Mouse (Mus musculus) liver, adult 2 months (tissue): Measurements from ENCODE around the gene Bckdhb. TPM values are rescaled to one million over a fixed set of nuclear protein-coding genes. Genes with fewer than 3 reads are reported as not detected.
A peak's percentile ranks its signal among the peaks of the same experiment; 100 is the strongest.

ENCODE experiments used
- DNase-seq: peaks from one replicate; pipeline ENCODE4 v3.0.0-alpha.2; 2011; ENCODE audit warnings: low read depth, low spot score; ENCODE audit errors: extremely low read depth
- H3K27ac ChIP-seq: fragments of 200-500 bp; replicated peaks from 2 replicates; pipeline ENCODE4 v1.5.1; 2012; ENCODE audit warnings: low read depth, mild to moderate bottlenecking, control low read depth, inconsistent platforms, low read length; ENCODE audit not compliant: insufficient read depth
- H3K27me3 ChIP-seq: fragments of 200-500 bp; 2 replicates; pipeline ENCODE4 v1.6.1; 2012; ENCODE audit warnings: mild to moderate bottlenecking, moderate library complexity, low read length, inconsistent platforms; ENCODE audit not compliant: control insufficient read depth, insufficient read depth
- H3K36me3 ChIP-seq: fragments of 200-500 bp; 2 replicates; pipeline ENCODE4 v1.6.1; 2012; ENCODE audit warnings: low read length, inconsistent platforms; ENCODE audit not compliant: control insufficient read depth, insufficient read depth
- H3K4me1 ChIP-seq: fragments of 200-500 bp; 2 replicates; pipeline ENCODE4 v1.6.1; 2011; ENCODE audit warnings: low read length; ENCODE audit not compliant: control insufficient read depth, insufficient read depth
- H3K4me3 ChIP-seq: fragments of 200-500 bp; 2 replicates; pipeline ENCODE4 v1.5.1; 2011; ENCODE audit warnings: low read depth, mild to moderate bottlenecking, control low read depth, low read length, moderate library complexity; ENCODE audit not compliant: insufficient read depth
- H3K79me2 ChIP-seq: fragments of 200-500 bp; 2 replicates; pipeline ENCODE4 v1.6.1; 2012; ENCODE audit warnings: inconsistent platforms, mild to moderate bottlenecking, low read length, moderate library complexity; ENCODE audit not compliant: control insufficient read depth, insufficient read depth
- H3K9ac ChIP-seq: fragments of 200-500 bp; 2 replicates; pipeline ENCODE4 v1.6.1; 2012; ENCODE audit warnings: low read depth, mild to moderate bottlenecking, control low read depth, inconsistent platforms, low read length
- CTCF ChIP-seq: fragments of 200-500 bp; IDR thresholded peaks from 2 replicates; pipeline ENCODE4 v1.5.1; 2011; ENCODE audit warnings: low read depth, low read length, control low read depth
- POLR2A ChIP-seq: fragments of 200-500 bp; IDR thresholded peaks from 2 replicates; pipeline ENCODE4 v1.6.1; 2011; ENCODE audit warnings: low read length, control low read depth; ENCODE audit not compliant: insufficient read depth; ENCODE audit errors: extremely low read depth
- WGBS: fragments of 180-500 bp; shearing (Covaris S2); methylation state at CpG from one replicate; pipeline ENCODE4 v1.1.7; 2018; 5-methylcytosine and 5-hydroxymethylcytosine counted together
- polyA plus RNA-seq: library from polyadenylated mRNA; depleted of rRNA; stranded (reverse); fragments of >200 nt; gene quantifications from 2 replicates; pipeline ENCODE4 v1.2.3, GENCODE M21; 2012
- total RNA-seq: library from RNA; depleted of rRNA; stranded (reverse); fragments of >200 nt; gene quantifications from 2 replicates; pipeline ENCODE4 v1.2.3, GENCODE M21; 2014

The Bckdhb gene
- total and polyA plus RNA-seq, 2 experiments = 76.8 to 99.6 TPM

DNA sequence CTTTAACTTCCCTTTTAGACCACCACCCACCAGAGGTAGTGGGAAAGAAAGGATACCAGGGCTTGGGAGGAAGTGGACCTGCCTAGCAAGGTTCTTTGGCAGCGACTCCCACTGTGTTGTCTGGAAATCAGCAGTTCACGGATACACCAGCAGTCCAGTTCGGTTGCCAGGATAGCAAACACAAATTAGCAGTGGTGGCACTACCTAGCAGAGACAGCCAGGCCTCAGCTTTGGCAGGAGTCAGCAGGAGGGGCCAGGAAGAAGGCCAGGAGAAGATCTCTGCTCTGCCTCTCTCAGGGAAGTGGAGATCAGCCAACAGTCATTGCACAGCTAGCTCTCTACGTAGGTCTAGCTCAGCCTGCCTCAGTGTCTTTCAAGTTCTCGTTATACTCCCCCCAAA, 159.7 kb downstream of the Bckdhb start:
- TF ChIP-seq CTCF (no peak), POLR2A (no peak)
- no peaks in the 10 kb centered on the region for H3K36me3 ChIP-seq
- H3K9ac ChIP-seq = no peak overlapping the region
- DNase-seq = peak; percentile 82
- no peak overlapping the region for H3K27ac ChIP-seq
- H3K4me1 ChIP-seq = no peaks in the 10 kb centered on the region
- H3K4me3 ChIP-seq = no peak overlapping the region
- 16% methylated on average over 5 of the region's 5 CpGs for WGBS
- H3K27me3 ChIP-seq = no peaks in the 10 kb centered on the region
- H3K79me2 ChIP-seq = no peaks in the 10 kb centered on the region; the same call in 1 of the 2 replicates

DNA sequence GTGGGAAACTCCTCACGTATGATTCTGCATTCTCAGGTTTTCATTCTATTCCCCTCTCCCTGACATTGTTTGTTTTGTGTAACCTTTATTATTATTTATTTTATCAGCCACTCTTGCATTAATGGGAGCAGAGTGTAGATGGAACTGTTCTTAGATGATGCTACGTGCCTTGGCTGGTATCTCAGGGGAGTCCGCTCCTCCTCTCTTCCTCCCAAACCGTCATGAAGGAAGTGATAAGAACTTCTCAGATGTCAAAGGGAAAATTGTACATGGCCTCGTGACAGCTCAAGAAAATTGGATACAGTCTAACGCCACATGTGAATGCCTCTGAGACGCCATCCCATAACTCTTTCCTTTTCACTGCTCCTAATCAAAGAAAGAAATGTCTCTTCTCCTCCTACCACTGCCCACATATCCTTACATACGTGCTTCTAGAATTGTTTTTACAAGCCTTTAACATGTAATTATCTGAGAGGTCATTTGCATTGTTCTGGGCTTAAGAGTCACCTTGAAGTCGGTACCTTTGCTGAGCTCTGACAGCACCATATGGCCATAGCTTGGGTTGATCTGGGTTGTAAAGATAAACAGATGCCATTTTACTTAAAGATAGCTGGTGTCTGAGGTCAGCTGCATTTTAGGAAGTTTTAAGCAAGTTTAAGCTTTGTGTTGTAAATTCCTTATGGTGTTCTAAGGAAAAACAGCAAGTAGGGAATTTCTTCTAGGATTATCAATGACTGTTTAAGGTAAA, 165.5 kb downstream of the Bckdhb start:
- H3K27ac ChIP-seq = no peak overlapping the region
- no peak overlapping the region for H3K9ac ChIP-seq
- no peaks in the 10 kb centered on the region; the same call in 1 of the 2 replicates for H3K79me2 ChIP-seq
- H3K4me1 ChIP-seq = no peaks in the 10 kb centered on the region
- H3K36me3 ChIP-seq = no peaks in the 10 kb centered on the region; the same call in 1 of the 2 replicates
- H3K4me3 ChIP-seq = no peak overlapping the region
- no peak for DNase-seq
- 82% methylated on average over 9 of the region's 9 CpGs for WGBS
- no peak for TF ChIP-seq CTCF
- no peak for TF ChIP-seq POLR2A
- H3K27me3 ChIP-seq = no peaks in the 10 kb centered on the region

DNA sequence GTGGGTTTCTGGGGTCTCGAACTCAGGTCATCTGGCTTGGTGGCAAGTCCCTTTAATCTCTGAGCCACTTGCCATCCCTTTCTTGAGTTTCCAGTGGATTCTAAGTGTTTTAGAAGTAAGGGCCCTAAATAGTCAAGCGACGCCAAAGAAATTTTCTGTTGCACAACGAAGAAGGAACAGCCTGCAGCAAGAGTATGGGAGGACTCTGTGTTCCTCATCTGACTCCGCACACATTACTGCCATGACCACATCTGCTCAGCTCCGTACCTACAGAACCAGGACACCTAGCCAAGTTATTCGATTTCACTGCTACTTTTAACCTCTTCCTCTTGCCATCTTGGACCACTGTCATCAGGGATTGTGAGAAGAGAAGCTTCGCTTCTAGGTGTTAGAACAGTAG, 168.0 kb downstream of the Bckdhb start:
- Histone ChIP-seq H3K27me3 (no peaks in the 10 kb centered on the region), H3K4me3 (no peak overlapping the region), H3K4me1 (no peaks in the 10 kb centered on the region), H3K36me3 (no peaks in the 10 kb centered on the region; the same call in 1 of the 2 replicates), H3K27ac (no peak overlapping the region), H3K9ac (no peak overlapping the region), H3K79me2 (no peaks in the 10 kb centered on the region; the same call in 1 of the 2 replicates)
- TF ChIP-seq POLR2A (no peak), CTCF (no peak)
- 96% methylated on average over 8 of the region's 8 CpGs for WGBS
- DNase-seq = no peak

DNA sequence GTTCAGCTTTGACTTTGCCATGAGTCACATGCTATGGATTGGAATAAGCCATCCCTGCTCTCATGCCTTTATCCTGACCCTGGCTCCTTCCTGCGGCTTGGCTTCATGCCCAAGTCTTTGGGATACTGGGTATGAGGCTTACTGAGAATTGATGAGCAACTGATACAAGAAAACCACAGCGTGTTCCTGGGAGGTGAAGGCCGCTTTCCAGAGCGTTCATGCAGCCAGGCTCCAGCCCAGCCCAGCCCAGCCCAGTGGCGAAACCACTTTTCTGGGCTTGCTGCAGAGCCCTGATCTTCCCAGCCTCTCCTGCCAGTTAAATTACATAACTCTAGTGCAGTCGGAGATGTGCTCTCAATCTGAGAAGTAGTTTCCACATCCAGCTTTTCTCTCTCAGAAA, 169.2 kb downstream of the Bckdhb start:
- Histone ChIP-seq H3K27me3 (no peaks in the 10 kb centered on the region), H3K4me1 (no peaks in the 10 kb centered on the region), H3K36me3 (no peaks in the 10 kb centered on the region; the same call in 1 of the 2 replicates), H3K27ac (no peak overlapping the region), H3K9ac (no peak overlapping the region), H3K79me2 (no peaks in the 10 kb centered on the region; the same call in 1 of the 2 replicates), H3K4me3 (no peak overlapping the region)
- DNase-seq = peak; percentile 26
- TF ChIP-seq CTCF = no peak
- TF ChIP-seq POLR2A = no peak
- 59% methylated on average over 6 of the region's 6 CpGs for WGBS

DNA sequence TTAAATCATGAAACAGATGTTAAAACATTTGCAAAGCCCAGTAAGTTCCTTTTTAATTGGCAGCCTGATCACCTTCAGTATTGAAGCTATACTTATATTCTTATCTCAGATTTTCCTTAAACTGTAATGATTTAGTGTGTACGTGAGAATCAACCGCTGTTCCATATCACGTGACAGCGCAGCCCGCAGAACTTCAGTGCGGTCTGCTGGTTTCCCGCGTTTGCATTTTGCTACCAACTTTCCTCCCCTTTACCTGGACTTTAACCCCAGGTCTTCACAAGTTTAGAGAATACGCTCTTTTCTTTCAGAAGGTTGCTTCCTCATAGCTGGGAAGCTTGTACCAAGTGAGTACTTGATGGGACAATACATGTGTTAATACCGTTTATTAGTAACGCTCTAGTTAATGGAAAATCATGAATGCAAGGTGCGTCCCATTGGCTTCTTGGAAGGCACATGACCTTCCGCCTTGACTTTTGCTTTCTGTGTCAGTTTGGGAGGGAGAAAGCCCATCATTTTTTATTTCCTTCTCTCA, 171.6 kb downstream of the Bckdhb start:
- Histone ChIP-seq H3K36me3 (no peaks in the 10 kb centered on the region), H3K27me3 (no peaks in the 10 kb centered on the region), H3K79me2 (no peaks in the 10 kb centered on the region; the same call in 1 of the 2 replicates), H3K4me1 (no peaks in the 10 kb centered on the region), H3K4me3 (no peak overlapping the region), H3K27ac (no peak overlapping the region), H3K9ac (no peak overlapping the region)
- 97% methylated on average over 13 of the region's 13 CpGs for WGBS
- TF ChIP-seq CTCF = no peak
- no peak for TF ChIP-seq POLR2A
- DNase-seq = no peak

DNA sequence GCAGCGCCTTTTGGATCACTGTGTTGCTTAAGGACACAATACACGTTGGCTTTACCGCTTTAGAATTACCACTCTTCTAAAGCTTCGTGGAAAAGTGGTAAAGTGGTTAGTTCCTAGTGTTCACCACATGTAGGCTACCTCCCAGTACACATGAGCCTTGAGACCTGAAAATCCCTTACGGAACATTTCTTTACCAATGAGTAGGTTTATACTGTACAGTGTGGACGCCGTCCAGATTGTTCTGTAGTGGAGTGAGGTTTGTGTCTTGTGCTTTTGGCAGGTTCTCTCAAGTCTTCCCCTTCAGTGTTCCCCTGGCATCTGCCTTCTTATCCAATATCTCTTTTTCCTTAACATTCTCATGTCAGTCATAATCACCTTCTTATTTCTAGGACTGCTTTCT, 178.4 kb downstream of the Bckdhb start:
- H3K9ac ChIP-seq = no peak overlapping the region
- no peaks in the 10 kb centered on the region for H3K36me3 ChIP-seq
- WGBS = 97% methylated on average over 7 of the region's 7 CpGs
- no peak overlapping the region for H3K4me3 ChIP-seq
- no peaks in the 10 kb centered on the region for H3K27me3 ChIP-seq
- DNase-seq = no peak
- H3K4me1 ChIP-seq = no peaks in the 10 kb centered on the region
- no peak for TF ChIP-seq CTCF
- no peak for TF ChIP-seq POLR2A
- peaks cover 3% of the 10 kb centered on the region; the same call in 1 of the 2 replicates for H3K79me2 ChIP-seq
- no peak overlapping the region for H3K27ac ChIP-seq
